30 mouse cellular contexts compared by ENCODE assay signal in the genomic region with DNA sequence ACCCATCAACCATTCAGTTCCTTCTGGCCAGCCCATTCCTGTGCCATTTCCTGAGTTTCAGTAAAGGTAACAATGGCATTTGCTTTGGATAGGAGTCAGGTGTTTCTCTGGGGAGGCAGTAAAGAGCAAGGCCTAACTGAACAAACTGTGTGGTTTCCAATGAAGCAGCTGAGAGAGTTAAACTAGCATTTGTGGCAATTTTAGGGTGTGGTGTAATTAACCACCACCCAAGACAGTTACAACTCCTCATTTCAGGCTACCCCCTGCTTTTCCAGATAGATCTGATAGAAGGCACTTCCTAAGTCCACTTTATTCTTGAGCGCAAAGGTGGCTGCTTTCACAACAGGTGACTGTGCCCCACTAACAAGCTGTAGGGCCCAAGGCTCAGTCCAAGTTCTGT. TPM values are rescaled to one million over a fixed set of nuclear protein-coding genes. Genes with fewer than 3 reads are reported as not detected.
A peak's percentile ranks its signal among the peaks of the same experiment; 100 is the strongest.
DNase-seq lines count a peak whose midpoint lies in the region; ATAC-seq and TF ChIP-seq lines count a peak whose summit lies in the region.
"Had no signal": no experiment of that assay in that cellular context is flagged by ENCODE, and none has a peak within 500 bp of the region (broad histone marks: within the 10 kb centered on the region; RNA-seq: fewer than 3 reads in every experiment).

No protein-coding gene starts in this region.

- no peaks in the 10 kb centered on the region for H3K27me3 ChIP-seq in liver, embryonic 13.5 days
- no peaks in the 10 kb centered on the region for H3K27me3 ChIP-seq in MEL (ENCODE audit: control insufficient read depth in 1 of 2, insufficient read depth in 2 of 2, low read length in 2 of 2)
- H3K27me3 ChIP-seq in forebrain, embryonic 16.5 days (replicated peaks; ENCODE audit: control insufficient read depth, insufficient read depth, low read length) = no peaks in the 10 kb centered on the region
- H3K27me3 ChIP-seq: embryonic facial prominence, embryonic 13.5 days; forebrain, embryonic 15.5 days; hindbrain, embryonic 13.5 days; kidney, embryonic 15.5 days; limb, embryonic 12.5 days; midbrain, embryonic 15.5 days; Patski had no signal

- no peaks in the 10 kb centered on the region for H3K9me3 ChIP-seq in liver, embryonic 13.5 days (replicated peaks)
- H3K9me3 ChIP-seq in MEL (replicated peaks; ENCODE audit: insufficient read depth, low read length) = no peaks in the 10 kb centered on the region
- no peaks in the 10 kb centered on the region for H3K9me3 ChIP-seq in forebrain, embryonic 16.5 days (ENCODE audit: control insufficient read depth, low read length)
- H3K9me3 ChIP-seq: embryonic facial prominence, embryonic 13.5 days; forebrain, embryonic 10.5 days; forebrain, embryonic 15.5 days; hindbrain, embryonic 13.5 days; kidney, embryonic 15.5 days; limb, embryonic 12.5 days; midbrain, embryonic 15.5 days had no signal

- TF ChIP-seq RAD21 in MEL (IDR thresholded peaks at IDR 0.05; ENCODE audit: low read depth, low read length) = no peak

- ATAC-seq in liver, embryonic 13.5 days (ENCODE audit: low read depth) = peak; percentile 48; the same call in 1 of the 2 replicates
- peak; percentile 61 for ATAC-seq in megakaryocyte progenitor cell, adult 5-6 weeks (replicated peaks; ENCODE audit: poor library complexity)
- ATAC-seq in frontal cortex, adult (ENCODE audit: low TSS enrichment) = no peak
- no peak for ATAC-seq in forebrain, embryonic 16.5 days
- ATAC-seq: forebrain, embryonic 15.5 days; midbrain, embryonic 15.5 days; Patski had no signal

- TF ChIP-seq CTCF in MEL (IDR thresholded peaks at IDR 0.05 in 2 of 3, conservative IDR thresholded peaks at IDR 0.05 in 1 of 3; ENCODE audit: control insufficient read depth in 1 of 3, insufficient read depth in 1 of 3, low read depth in 2 of 3, low read length in 3 of 3, poor library complexity in 1 of 3, severe bottlenecking in 1 of 3) = no peak; a peak in 1 of 6 replicates

- H3K4me3 ChIP-seq in liver, embryonic 13.5 days (replicated peaks) = no peak overlapping the region
- H3K4me3 ChIP-seq in MEL (ENCODE audit: control insufficient read depth in 1 of 2, insufficient read depth in 1 of 2, low read depth in 2 of 2, low read length in 2 of 2) = no peak overlapping the region
- H3K4me3 ChIP-seq in forebrain, embryonic 16.5 days (replicated peaks; ENCODE audit: low read length) = no peak overlapping the region
- H3K4me3 ChIP-seq: embryonic facial prominence, embryonic 13.5 days; forebrain, embryonic 10.5 days; forebrain, embryonic 15.5 days; hindbrain, embryonic 13.5 days; kidney, embryonic 15.5 days; limb, embryonic 12.5 days; midbrain, embryonic 15.5 days had no signal

- H3K79me2 ChIP-seq in MEL (ENCODE audit: control insufficient read depth, insufficient read depth, low read length, poor library complexity) = peaks cover 2% of the 10 kb centered on the region; the same call in 1 of the 2 replicates

- H3K9ac ChIP-seq in liver, embryonic 13.5 days = no peak overlapping the region
- H3K9ac ChIP-seq in MEL (ENCODE audit: control insufficient read depth, low read depth, low read length, poor library complexity, severe bottlenecking) = no peak overlapping the region
- H3K9ac ChIP-seq in forebrain, embryonic 16.5 days (replicated peaks; ENCODE audit: low read depth, low read length) = no peak overlapping the region
- H3K9ac ChIP-seq: embryonic facial prominence, embryonic 13.5 days; forebrain, embryonic 15.5 days; hindbrain, embryonic 13.5 days; kidney, embryonic 15.5 days; limb, embryonic 12.5 days; midbrain, embryonic 15.5 days had no signal

- no peak for TF ChIP-seq POLR2A in MEL (IDR thresholded peaks at IDR 0.05; ENCODE audit: control insufficient read depth in 1 of 2, insufficient read depth in 1 of 2, low read depth in 1 of 2, low read length in 2 of 2, poor library complexity in 1 of 2)

- H3K4me1 ChIP-seq in liver, embryonic 13.5 days (replicated peaks) = peaks cover 65% of the 10 kb centered on the region
- peaks cover 37 to 46% of the 10 kb centered on the region in 2 experiments for H3K4me1 ChIP-seq in MEL (ENCODE audit: control insufficient read depth in 1 of 2, insufficient read depth in 2 of 2, low read length in 2 of 2)
- 0 out of 2 replicates have a peak, but pooled peaks cover 3% of the 10 kb centered on the region for H3K4me1 ChIP-seq in forebrain, embryonic 16.5 days (replicated peaks; ENCODE audit: control insufficient read depth, insufficient read depth, low read length)
- H3K4me1 ChIP-seq: forebrain, embryonic 15.5 days; midbrain, embryonic 15.5 days had no signal

- TF ChIP-seq EP300 in MEL (IDR thresholded peaks at IDR 0.05; ENCODE audit: low read depth in 1 of 2, low read length in 2 of 2) = peak; percentile 71 to 90

- WGBS in liver, embryonic 13.5 days (ENCODE audit: insufficient replicate concordance) = 31% methylated on average over 1 of the region's 1 CpGs
- WGBS in forebrain, embryonic 16.5 days = 90% methylated on average over 1 of the region's 1 CpGs

- H3K27ac ChIP-seq in liver, embryonic 13.5 days = 0 out of 2 replicates have a peak overlapping the region, but pooled peaks have one; percentile 14
- H3K27ac ChIP-seq in MEL (ENCODE audit: control insufficient read depth, low read depth, low read length) = peak overlapping the region; percentile 72
- no peak overlapping the region for H3K27ac ChIP-seq in forebrain, embryonic 16.5 days (ENCODE audit: low read length)
- H3K27ac ChIP-seq: embryonic facial prominence, embryonic 13.5 days; forebrain, embryonic 10.5 days; forebrain, embryonic 15.5 days; hindbrain, embryonic 13.5 days; kidney, embryonic 15.5 days; limb, embryonic 12.5 days; midbrain, embryonic 15.5 days had no signal

- no peak overlapping the region for H3K4me2 ChIP-seq in liver, embryonic 13.5 days
- no peak overlapping the region for H3K4me2 ChIP-seq in forebrain, embryonic 16.5 days (ENCODE audit: low read length)
- H3K4me2 ChIP-seq: embryonic facial prominence, embryonic 13.5 days; forebrain, embryonic 15.5 days; heart, embryonic 11.5 days; hindbrain, embryonic 13.5 days; kidney, embryonic 15.5 days; limb, embryonic 12.5 days; midbrain, embryonic 15.5 days had no signal

- DNase-seq in liver, embryonic 13.5 days = no peak
- DNase-seq in liver (no peak), MEL (ENCODE audit: low read depth, low spot score) (peak; percentile 71)
- no peak for DNase-seq in frontal cortex, postnatal 10 days (ENCODE audit: low spot score in 2 of 2)
- DNase-seq: adrenal gland, postnatal 14 days; B cell, adult 2 months; cerebellum, adult 11-12 months; cerebellum, adult 9-11 months; gastrocnemius, postnatal 14 days; heart, adult 18-20 months; heart, postnatal 4 days; kidney, adult 18-20 months; kidney, postnatal 25 days; lung, postnatal 36 days; right cerebral cortex, postnatal 25 days; spleen, adult 18-20 months; thymus, adult 18-20 months; thymus, postnatal 4 days had no signal

- H3K36me3 ChIP-seq in liver, embryonic 13.5 days = no peaks in the 10 kb centered on the region
- peaks cover 0 to 49% of the 10 kb centered on the region in 2 experiments; a peak in 2 of 4 replicates for H3K36me3 ChIP-seq in MEL (ENCODE audit: control insufficient read depth in 1 of 2, insufficient read depth in 2 of 2, low read length in 2 of 2)
- H3K36me3 ChIP-seq in forebrain, embryonic 16.5 days (ENCODE audit: control insufficient read depth, insufficient read depth) = no peaks in the 10 kb centered on the region
- H3K36me3 ChIP-seq: embryonic facial prominence, embryonic 13.5 days; forebrain, embryonic 10.5 days; forebrain, embryonic 15.5 days; hindbrain, embryonic 13.5 days; kidney, embryonic 15.5 days; limb, embryonic 12.5 days; midbrain, embryonic 15.5 days had no signal

TF ChIP-seq in MEL, 35 proteins besides CTCF, POLR2A, EP300 and RAD21:
- TF ChIP-seq TCF12 (IDR thresholded peaks at IDR 0.05; ENCODE audit: low read depth, low read length) (peak; percentile 42; the same call in 1 of the 2 replicates), GATA1 (IDR thresholded peaks at IDR 0.05; ENCODE audit: low read depth, low read length) (0 out of 2 replicates have a peak, but pooled peaks have one; percentile 3), SIN3A (IDR thresholded peaks at IDR 0.05; ENCODE audit: low read length) (peak; percentile 55), POLR2AphosphoS2 (IDR thresholded peaks at IDR 0.05; ENCODE audit: low read length) (no peak), ETS1 (IDR thresholded peaks at IDR 0.05; ENCODE audit: low read depth, low read length) (peak; percentile 82), MYB (IDR thresholded peaks at IDR 0.05; ENCODE audit: low read depth, low read length) (peak; percentile 85), POLR2AphosphoS5 (IDR thresholded peaks at IDR 0.05; ENCODE audit: borderline replicate concordance, low read depth, low read length) (no peak)
TF ChIP-seq in MEL: peak in this region for 5.

RNA-seq across cellular contexts. Expression of gene Ern1, which starts 19.1 kb away (rescaled TPM):
- 3.9 and 4.4 TPM in 2 replicates for polyA plus RNA-seq in liver, embryonic 13.5 days (2015; fragmentation: Nextera tagmentation; extraction: Ambion mirVana)
- total RNA-seq in MEL (2012; rRNA removed) = 4.3 and 4.8 TPM in 2 replicates
- 1 to 10 TPM in 1 of 2 experiments, not detected in 1; 5.7 TPM for polyA plus RNA-seq in MEL (2012; ENCODE audit: insufficient read depth in 1 of 2, insufficient read length in 2 of 2, low read depth in 1 of 2, low replicate concordance in 2 of 2, missing spikeins in 1 of 2)
- 54.0 and 58.6 TPM in 2 replicates for total RNA-seq in megakaryocyte progenitor cell, adult 5-6 weeks (2015)
- total RNA-seq in megakaryocyte progenitor cell, adult 5-6 weeks (2017) = 45.6 and 50.2 TPM in 2 replicates
- 4.9 and 6.0 TPM in 2 replicates for polyA plus RNA-seq in forebrain, embryonic 16.5 days (2015; fragmentation: Nextera tagmentation; extraction: Ambion mirVana)

Comparison
In these comparisons a context has a peak if more than half of its experiments do, and no peak if none do; other contexts are left out.
1. ATAC-seq: peak in liver, embryonic 13.5 days (single experiment) and megakaryocyte progenitor cell, adult 5-6 weeks (single experiment); none in frontal cortex, adult (single experiment) and forebrain, embryonic 16.5 days (single experiment).